Mouse (Mus musculus) intestine, embryonic 16.5 days (tissue): ENCODE data around the gene Spag7. TPM values are rescaled to one million over a fixed set of nuclear protein-coding genes. Genes with fewer than 3 reads are reported as not detected.

ENCODE experiments used
- ATAC-seq: fragments of 200-750 bp; cut with Nextera tagmentation; 2 replicates; pipeline ENCODE4 v1.8.0; 2017; ENCODE audit warnings: moderate TSS enrichment, moderate library complexity
- H3K27ac ChIP-seq: fragments of 300-500 bp; sonication (generic); 2 replicates; pipeline ENCODE4 v1.5.1; 2014; ENCODE audit warnings: mild to moderate bottlenecking, low read length
- H3K27me3 ChIP-seq: fragments of 300-500 bp; sonication (generic); replicated peaks from 2 replicates; pipeline ENCODE4 v1.6.1; 2014; ENCODE audit warnings: low read length, control low read depth, mixed read lengths; ENCODE audit not compliant: control insufficient read depth, insufficient read depth
- H3K36me3 ChIP-seq: fragments of 300-500 bp; sonication (generic); 2 replicates; pipeline ENCODE4 v1.6.1; 2014; ENCODE audit warnings: low read length, control low read depth; ENCODE audit not compliant: control insufficient read depth, insufficient read depth
- H3K4me1 ChIP-seq: fragments of 300-500 bp; sonication (generic); 2 replicates; pipeline ENCODE4 v1.6.1; 2014; ENCODE audit warnings: low read length, control low read depth, mixed read lengths; ENCODE audit not compliant: control insufficient read depth, insufficient read depth
- H3K4me2 ChIP-seq: fragments of 300-500 bp; sonication (generic); 2 replicates; pipeline ENCODE4 v1.6.1; 2014; ENCODE audit warnings: low read depth, low read length, control low read depth
- H3K4me3 ChIP-seq: fragments of 300-500 bp; sonication (generic); 2 replicates; pipeline ENCODE4 v1.5.1; 2014; ENCODE audit warnings: mild to moderate bottlenecking, low read length
- H3K9ac ChIP-seq: fragments of 300-500 bp; sonication (generic); 2 replicates; pipeline ENCODE4 v1.6.1; 2014; ENCODE audit warnings: low read depth, low read length
- H3K9me3 ChIP-seq: fragments of 300-500 bp; sonication (generic); 2 replicates; pipeline ENCODE4 v1.6.1; 2016; ENCODE audit warnings: low read length, control low read depth; ENCODE audit not compliant: control insufficient read depth
- WGBS: fragments of 180-500 bp; shearing (Covaris S2); extraction: QIAGEN DNeasy Blood & Tissue Kit; methylation state at CpG from one replicate; pipeline ENCODE4 v1.1.7; 2014; 5-methylcytosine and 5-hydroxymethylcytosine counted together
- polyA plus RNA-seq: library from polyadenylated mRNA; unstranded; fragments of >200 nt; fragmentation: Nextera tagmentation; extraction: Ambion mirVana; gene quantifications from 2 replicates; pipeline ENCODE4 v1.2.1, GENCODE M21; 2015

Spag7 gene
- polyA plus RNA-seq, 1 experiment from 2014 or later = 159 TPM

DNA sequence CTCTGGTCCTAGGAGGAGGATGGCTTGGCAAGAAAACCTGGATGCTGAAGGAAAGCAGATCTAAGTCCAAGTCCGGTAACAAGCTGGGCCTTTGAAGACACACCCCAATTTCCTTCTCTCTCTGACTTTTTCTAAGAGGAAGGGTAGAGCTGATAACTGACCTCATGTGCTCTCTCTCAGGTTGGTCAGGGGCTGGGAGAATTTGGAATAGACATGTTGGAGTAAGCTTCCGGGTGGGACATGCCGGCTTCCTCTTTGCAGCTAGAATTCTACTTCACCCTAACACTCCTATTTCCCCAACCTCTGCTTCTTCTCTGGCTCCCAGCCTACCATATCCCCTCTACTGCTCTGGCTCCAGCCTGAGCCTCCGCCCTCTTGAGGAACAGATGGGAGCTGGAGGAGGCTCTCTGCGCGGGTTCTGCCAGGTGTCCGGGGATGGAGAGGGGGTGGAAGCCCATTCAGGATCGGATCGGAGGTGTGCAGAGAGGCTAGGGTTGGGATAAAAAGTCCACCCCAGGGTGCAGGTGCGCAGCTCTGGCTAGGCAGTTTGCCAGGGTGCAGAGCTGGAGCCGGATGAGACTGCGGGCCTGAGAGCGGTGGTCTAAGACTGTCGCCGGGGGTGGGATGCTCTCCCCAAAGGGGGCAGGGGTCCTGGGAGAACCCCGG lies 17.8 kb upstream of the Spag7 start:
- Histone ChIP-seq H3K9me3 (no peaks in the 10 kb centered on the region), H3K4me3 (peak overlapping the region; percentile 90), H3K27me3 (no peaks in the 10 kb centered on the region), H3K36me3 (0 out of 2 replicates have a peak, but pooled peaks cover 3% of the 10 kb centered on the region), H3K27ac (peak overlapping the region; percentile 93), H3K4me1 (peaks cover 36% of the 10 kb centered on the region), H3K4me2 (peak overlapping the region; percentile 92), H3K9ac (peak overlapping the region; percentile 93)
- 3% methylated on average over 16 of the region's 16 CpGs for WGBS
- ATAC-seq = peak; percentile 57

DNA sequence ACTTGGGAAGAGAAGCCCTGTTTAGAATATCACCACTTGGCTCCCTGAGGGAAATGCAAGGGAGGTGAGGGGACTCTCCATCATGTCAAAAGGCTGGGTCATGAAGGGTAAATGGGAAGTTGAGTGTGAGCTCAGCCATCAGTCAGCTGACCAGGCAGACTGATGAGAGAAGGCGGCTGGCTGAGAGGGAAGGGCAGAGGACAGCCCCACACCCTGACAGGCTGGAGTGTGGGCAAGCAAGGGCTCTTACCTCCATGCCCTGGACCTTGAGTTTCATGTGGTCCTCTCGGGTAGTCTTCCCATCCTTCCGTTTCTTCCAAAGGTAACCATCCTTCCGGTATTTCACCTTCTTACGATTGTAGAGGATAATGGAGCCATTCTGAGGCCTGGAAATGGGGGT lies 14.4 kb upstream of the Spag7 start:
- Histone ChIP-seq H3K9ac (no peak overlapping the region), H3K36me3 (peaks cover 3% of the 10 kb centered on the region; the same call in 1 of the 2 replicates), H3K9me3 (no peaks in the 10 kb centered on the region), H3K4me1 (peaks cover 26% of the 10 kb centered on the region), H3K4me3 (no peak overlapping the region), H3K27ac (no peak overlapping the region), H3K27me3 (no peaks in the 10 kb centered on the region), H3K4me2 (no peak overlapping the region)
- ATAC-seq = no peak
- WGBS = 83% methylated on average over 5 of the region's 5 CpGs

DNA sequence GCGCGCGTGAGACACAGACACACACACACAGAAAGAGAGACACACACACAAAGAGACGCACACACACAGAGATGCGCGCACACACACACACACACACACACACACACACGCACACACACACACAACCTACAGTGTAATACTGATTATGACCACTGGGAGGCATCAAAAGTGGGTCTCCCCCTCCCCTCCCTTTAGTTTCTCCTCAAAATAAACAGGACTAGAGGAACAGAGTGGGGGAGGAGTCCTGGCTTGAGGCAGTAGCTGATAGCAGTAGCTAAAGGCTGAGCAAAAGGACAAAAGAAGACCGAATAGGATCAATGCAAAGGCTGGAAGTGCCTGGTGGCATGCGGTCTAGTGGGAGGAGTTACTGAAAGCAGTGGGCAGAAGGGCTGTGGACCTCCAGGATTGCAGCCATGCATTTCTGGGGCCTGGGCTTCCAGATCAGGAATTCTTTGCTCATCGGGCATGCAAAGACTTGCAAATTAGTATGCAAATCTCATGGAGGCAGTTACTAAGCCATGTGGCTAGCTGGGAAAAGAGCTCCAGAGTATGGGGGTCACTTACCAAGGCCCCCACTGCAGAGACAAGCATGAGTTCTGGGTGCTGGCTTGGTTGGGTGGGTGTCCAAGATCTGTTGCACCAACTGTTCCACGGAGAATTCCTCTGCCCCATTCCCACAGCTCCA lies 12.8 kb upstream of the Spag7 start:
- H3K27me3 ChIP-seq = no peaks in the 10 kb centered on the region
- H3K9ac ChIP-seq = no peak overlapping the region
- no peak; the same call in 1 of the 2 replicates for ATAC-seq
- no peak overlapping the region for H3K27ac ChIP-seq
- 28% methylated on average over 11 of the region's 11 CpGs for WGBS
- H3K4me3 ChIP-seq = no peak overlapping the region
- no peaks in the 10 kb centered on the region for H3K9me3 ChIP-seq
- no peak overlapping the region for H3K4me2 ChIP-seq
- H3K36me3 ChIP-seq = peaks cover 3% of the 10 kb centered on the region; the same call in 1 of the 2 replicates
- H3K4me1 ChIP-seq = peaks cover 20% of the 10 kb centered on the region

DNA sequence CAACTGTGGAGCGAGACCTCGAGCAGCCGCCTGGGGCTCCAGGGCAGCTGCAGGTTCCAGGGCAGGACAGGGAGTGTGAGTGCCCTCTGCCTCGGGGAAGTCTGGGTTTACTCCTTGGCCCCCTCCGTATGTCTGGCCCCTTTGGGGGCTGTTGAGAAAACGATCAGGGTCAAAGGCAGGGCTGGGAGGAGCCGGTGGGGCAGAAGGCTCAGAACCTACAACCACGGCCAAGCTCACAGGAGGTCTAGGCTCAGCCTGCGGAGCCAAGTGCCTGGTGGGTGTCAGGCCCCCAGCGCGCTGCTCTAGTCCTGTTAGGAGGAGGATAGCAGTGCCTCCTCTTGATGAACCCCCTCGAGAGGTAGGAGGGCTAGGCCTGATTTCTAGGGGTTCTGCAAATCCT lies 12.0 kb upstream of the Spag7 start:
- Histone ChIP-seq H3K36me3 (peaks cover 3% of the 10 kb centered on the region; the same call in 1 of the 2 replicates), H3K4me3 (no peak overlapping the region), H3K27me3 (no peaks in the 10 kb centered on the region), H3K4me1 (peaks cover 12% of the 10 kb centered on the region), H3K9ac (no peak overlapping the region), H3K27ac (no peak overlapping the region), H3K4me2 (no peak overlapping the region), H3K9me3 (no peaks in the 10 kb centered on the region)
- WGBS = 69% methylated on average over 12 of the region's 12 CpGs
- no peak for ATAC-seq

DNA sequence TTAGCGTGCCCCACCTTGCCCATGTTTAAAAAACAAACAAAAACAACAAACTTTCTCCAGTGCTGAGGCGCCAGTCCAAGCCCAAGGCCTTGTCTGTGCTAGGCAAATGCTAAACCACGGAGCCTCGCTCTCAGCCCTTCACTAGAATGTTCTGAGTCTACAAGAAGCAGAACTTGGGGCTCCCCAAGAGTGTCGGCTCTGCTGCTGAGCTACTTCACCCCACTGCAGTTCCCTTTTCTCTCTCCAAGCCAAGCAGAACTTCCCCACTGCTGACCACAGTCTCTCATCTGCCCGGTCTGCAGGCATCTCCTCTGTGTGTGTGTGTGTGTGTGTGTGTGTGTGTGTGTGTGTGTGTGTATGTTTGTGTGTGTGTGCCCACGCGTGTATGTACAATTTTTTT lies 10.7 kb upstream of the Spag7 start:
- H3K36me3 ChIP-seq = peaks cover 7% of the 10 kb centered on the region; the same call in 1 of the 2 replicates
- H3K4me3 ChIP-seq = no peak overlapping the region
- H3K4me2 ChIP-seq = no peak overlapping the region
- 85% methylated on average over 8 of the region's 8 CpGs for WGBS
- no peak overlapping the region for H3K9ac ChIP-seq
- H3K9me3 ChIP-seq = no peaks in the 10 kb centered on the region
- no peak for ATAC-seq
- no peaks in the 10 kb centered on the region for H3K27me3 ChIP-seq
- no peak overlapping the region for H3K27ac ChIP-seq
- peaks cover 7% of the 10 kb centered on the region for H3K4me1 ChIP-seq

DNA sequence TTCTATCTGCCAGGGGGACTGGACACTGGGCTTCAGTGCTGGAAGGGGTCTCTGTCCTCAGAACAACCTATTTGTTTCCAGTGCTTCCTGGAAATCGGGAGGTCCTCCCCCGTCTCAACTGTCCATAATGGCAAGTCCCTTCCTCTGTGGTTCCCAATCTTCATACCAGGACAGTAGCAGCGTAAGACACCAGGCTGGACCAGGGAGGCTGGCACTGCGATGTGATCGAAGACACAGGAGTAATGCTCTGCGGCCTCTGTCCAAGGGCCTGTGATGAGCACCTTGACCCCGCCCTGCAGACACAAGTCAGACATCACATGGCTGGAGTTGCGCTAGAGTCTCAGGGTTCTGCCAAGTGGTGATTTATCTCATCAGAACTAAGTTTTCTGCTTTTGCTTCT lies 10.1 kb upstream of the Spag7 start:
- 95% methylated on average over 8 of the region's 8 CpGs for WGBS
- no peak overlapping the region for H3K27ac ChIP-seq
- H3K9me3 ChIP-seq = no peaks in the 10 kb centered on the region
- H3K4me1 ChIP-seq = peaks cover 5% of the 10 kb centered on the region
- no peak overlapping the region for H3K9ac ChIP-seq
- H3K4me2 ChIP-seq = no peak overlapping the region
- H3K4me3 ChIP-seq = no peak overlapping the region
- H3K27me3 ChIP-seq = no peaks in the 10 kb centered on the region
- ATAC-seq = no peak
- H3K36me3 ChIP-seq = peaks cover 8% of the 10 kb centered on the region; the same call in 1 of the 2 replicates

DNA sequence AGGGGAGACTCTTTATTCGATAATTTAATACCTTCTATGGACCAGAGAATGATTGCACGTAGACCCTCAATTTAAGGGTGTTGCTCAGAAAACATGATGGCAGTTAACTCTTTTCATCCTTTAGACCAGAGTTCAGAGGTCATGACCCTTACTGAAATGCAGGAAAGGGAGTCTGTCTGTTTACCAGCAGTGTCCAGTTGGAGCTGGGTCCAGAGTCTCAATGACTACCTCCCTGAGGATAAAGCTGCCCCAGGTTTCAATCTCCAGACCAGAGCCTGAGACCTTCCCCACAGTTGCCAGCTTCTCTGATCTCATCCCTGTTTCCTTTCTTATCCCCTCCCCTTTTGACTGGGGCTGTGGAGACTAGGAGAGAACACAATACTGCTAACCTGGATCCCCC lies 9.4 kb upstream of the Spag7 start:
- Histone ChIP-seq H3K9ac (no peak overlapping the region), H3K9me3 (no peaks in the 10 kb centered on the region), H3K4me3 (no peak overlapping the region), H3K27ac (no peak overlapping the region), H3K4me2 (no peak overlapping the region), H3K27me3 (no peaks in the 10 kb centered on the region), H3K4me1 (peaks cover 5% of the 10 kb centered on the region), H3K36me3 (peaks cover 11% of the 10 kb centered on the region)
- no peak for ATAC-seq
- 77% methylated on average over 2 of the region's 2 CpGs for WGBS

DNA sequence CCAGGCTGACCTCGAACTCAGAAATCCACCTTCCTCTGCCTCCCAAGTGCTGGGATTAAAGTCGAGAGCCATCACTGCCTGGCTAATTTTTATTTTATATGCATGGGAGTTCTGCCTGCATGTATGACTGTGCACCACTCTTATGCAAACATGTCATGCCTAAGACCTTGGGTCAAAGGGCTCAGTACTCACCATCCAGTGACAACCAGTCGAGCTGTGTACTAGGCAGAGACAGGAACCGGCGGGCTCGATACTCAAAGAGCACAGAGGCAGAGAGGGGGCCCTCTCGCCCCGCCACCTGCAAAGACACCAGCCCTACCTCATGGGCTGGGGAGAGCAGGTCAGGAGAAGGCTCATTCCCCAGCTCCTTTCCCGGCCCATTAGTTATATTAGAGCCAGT lies 8.9 kb upstream of the Spag7 start:
- WGBS = 76% methylated on average over 9 of the region's 9 CpGs
- H3K4me1 ChIP-seq = peaks cover 5% of the 10 kb centered on the region
- peaks cover 9% of the 10 kb centered on the region for H3K36me3 ChIP-seq
- no peak for ATAC-seq
- no peak overlapping the region for H3K4me2 ChIP-seq
- H3K27me3 ChIP-seq = no peaks in the 10 kb centered on the region
- H3K27ac ChIP-seq = no peak overlapping the region
- H3K4me3 ChIP-seq = no peak overlapping the region
- H3K9ac ChIP-seq = no peak overlapping the region
- no peaks in the 10 kb centered on the region for H3K9me3 ChIP-seq

DNA sequence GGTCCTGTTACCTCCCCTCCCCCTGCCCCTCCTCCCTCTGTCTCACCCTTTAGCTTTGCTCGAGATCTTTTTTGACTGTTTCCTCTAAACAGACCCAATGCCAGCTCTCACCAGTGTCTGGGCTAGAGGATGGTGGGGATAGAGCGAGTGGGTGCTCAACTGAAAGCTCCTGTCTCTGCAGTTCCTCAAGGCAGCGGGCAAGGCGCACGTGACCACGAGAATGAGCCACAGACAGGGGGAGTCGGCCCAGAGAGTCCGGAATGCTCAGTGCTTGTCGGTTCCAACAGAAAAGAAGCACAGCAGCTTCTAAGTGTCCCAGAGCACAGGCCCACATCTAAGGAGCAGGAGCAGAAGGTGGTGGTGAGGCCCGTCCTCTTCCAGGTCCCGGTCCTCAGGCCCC lies 5.3 kb upstream of the Spag7 start:
- Histone ChIP-seq H3K27ac (no peak overlapping the region), H3K9ac (no peak overlapping the region), H3K9me3 (no peaks in the 10 kb centered on the region), H3K4me1 (peaks cover 11% of the 10 kb centered on the region), H3K4me3 (no peak overlapping the region), H3K4me2 (no peak overlapping the region), H3K36me3 (peaks cover 8% of the 10 kb centered on the region), H3K27me3 (no peaks in the 10 kb centered on the region)
- no peak for ATAC-seq
- 68% methylated on average over 11 of the region's 11 CpGs for WGBS
